Mouse (Mus musculus): ENCODE data around the gene Tmem132b. TPM values are rescaled to one million over a fixed set of nuclear protein-coding genes. Genes with fewer than 3 reads are reported as not detected.

The Tmem132b gene
- polyA plus RNA-seq, 1 experiment = 0.36 TPM

DNA sequence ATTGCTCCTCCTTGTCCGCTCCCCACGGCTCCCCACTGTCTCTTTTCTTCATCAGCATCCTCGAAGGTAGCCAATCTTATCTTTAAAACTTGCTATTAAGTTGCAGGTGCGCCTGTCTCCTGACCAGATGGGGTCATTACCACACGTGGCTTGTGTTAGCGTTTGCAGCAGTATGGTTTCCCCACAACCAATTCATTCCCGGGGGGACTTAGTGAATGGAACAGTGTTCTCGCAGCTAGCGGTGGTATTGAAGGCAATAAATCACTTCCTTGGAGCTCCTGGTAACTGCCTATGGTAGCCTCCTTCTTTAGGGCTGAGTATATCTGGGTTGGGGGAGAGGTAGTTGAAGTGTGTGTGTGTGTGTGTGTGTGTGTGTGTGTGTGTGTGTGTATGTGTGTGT lies 196.4 kb downstream of the Tmem132b start:
- H3K4me1 ChIP-seq (ENCODE audit: control insufficient read depth, insufficient read depth, insufficient read length, low read length) = no peaks in the 10 kb centered on the region
- H3K27ac ChIP-seq (replicated peaks; ENCODE audit: low read depth, low read length) = no peak overlapping the region
- no peak overlapping the region for H3K4me3 ChIP-seq (ENCODE audit: insufficient read depth, low read depth, low read length)

- Histone ChIP-seq H3K4me3 (ENCODE audit: insufficient read depth, low read depth, low read length) (no peak overlapping the region), H3K4me1 (ENCODE audit: control insufficient read depth, insufficient read depth, insufficient read length, low read length) (no peaks in the 10 kb centered on the region), H3K27ac (replicated peaks; ENCODE audit: low read depth, low read length) (no peak overlapping the region)
Observed at GRCm38 (mm10) chr5:125728521-125728920, 196.9 kb downstream of the Tmem132b start.

- H3K4me3 ChIP-seq (ENCODE audit: insufficient read depth, low read depth, low read length) = no peak overlapping the region
- no peak overlapping the region for H3K27ac ChIP-seq (replicated peaks; ENCODE audit: low read depth, low read length)
- H3K4me1 ChIP-seq (ENCODE audit: control insufficient read depth, insufficient read depth, insufficient read length, low read length) = no peaks in the 10 kb centered on the region
Observed at GRCm38 (mm10) chr5:125733806-125734205, 202.2 kb downstream of the Tmem132b start.

GRCm38 (mm10) chr5:125737105-125737504 lies 205.5 kb downstream of the Tmem132b start:
- Histone ChIP-seq H3K4me1 (ENCODE audit: control insufficient read depth, insufficient read depth, insufficient read length, low read length) (no peaks in the 10 kb centered on the region), H3K27ac (replicated peaks; ENCODE audit: low read depth, low read length) (no peak overlapping the region), H3K4me3 (ENCODE audit: insufficient read depth, low read depth, low read length) (no peak overlapping the region)

DNA sequence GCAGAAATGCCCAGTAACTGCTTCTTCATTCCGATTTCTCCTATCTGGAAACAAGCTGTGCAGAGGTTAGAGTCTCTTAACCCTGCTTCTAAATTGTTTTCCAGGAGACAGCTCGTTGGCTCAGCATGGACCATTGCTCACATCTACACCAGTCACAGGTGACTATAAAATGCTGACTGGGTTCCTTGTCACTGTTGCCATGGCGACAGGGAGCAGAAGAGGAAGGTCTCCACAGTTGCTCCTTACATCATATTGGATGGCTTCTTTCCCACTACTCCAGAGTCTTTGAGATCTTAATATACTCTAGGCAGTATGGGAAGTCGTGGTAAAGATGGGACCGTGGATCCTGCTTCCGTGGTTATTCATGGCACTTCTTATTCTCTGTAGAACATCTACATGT lies 211.9 kb downstream of the Tmem132b start:
- H3K4me1 ChIP-seq (ENCODE audit: control insufficient read depth, insufficient read depth, insufficient read length, low read length) = no peaks in the 10 kb centered on the region
- no peak overlapping the region for H3K27ac ChIP-seq (replicated peaks; ENCODE audit: low read depth, low read length)
- no peak overlapping the region for H3K4me3 ChIP-seq (ENCODE audit: insufficient read depth, low read depth, low read length)

DNA sequence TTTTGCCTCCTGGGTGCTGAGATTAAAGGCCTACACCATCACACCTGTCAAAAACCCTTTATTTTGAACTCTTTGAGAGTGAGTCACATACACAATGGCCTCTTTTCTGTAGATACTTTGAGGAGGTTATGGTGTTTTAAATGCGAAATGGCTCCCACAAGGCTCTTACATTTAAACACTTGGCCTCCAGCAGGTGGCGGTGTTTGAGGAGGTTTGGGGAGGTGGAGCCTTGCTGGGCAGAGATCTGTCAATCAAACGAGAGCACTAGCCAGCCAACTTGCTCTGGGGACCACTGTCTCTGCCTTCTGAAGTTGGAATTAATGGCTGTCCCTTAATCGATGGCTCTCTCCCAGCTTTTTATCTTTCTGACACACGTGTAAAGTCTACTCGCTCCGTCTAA lies 214.2 kb downstream of the Tmem132b start:
- Histone ChIP-seq H3K4me1 (ENCODE audit: control insufficient read depth, insufficient read depth, insufficient read length, low read length) (no peaks in the 10 kb centered on the region), H3K4me3 (ENCODE audit: insufficient read depth, low read depth, low read length) (no peak overlapping the region), H3K27ac (replicated peaks; ENCODE audit: low read depth, low read length) (no peak overlapping the region)

- Histone ChIP-seq H3K27ac (replicated peaks; ENCODE audit: low read depth, low read length) (no peak overlapping the region), H3K4me1 (ENCODE audit: control insufficient read depth, insufficient read depth, insufficient read length, low read length) (no peaks in the 10 kb centered on the region), H3K4me3 (ENCODE audit: insufficient read depth, low read depth, low read length) (no peak overlapping the region)
Observed at GRCm38 (mm10) chr5:125751481-125751880, 219.9 kb downstream of the Tmem132b start.

DNA sequence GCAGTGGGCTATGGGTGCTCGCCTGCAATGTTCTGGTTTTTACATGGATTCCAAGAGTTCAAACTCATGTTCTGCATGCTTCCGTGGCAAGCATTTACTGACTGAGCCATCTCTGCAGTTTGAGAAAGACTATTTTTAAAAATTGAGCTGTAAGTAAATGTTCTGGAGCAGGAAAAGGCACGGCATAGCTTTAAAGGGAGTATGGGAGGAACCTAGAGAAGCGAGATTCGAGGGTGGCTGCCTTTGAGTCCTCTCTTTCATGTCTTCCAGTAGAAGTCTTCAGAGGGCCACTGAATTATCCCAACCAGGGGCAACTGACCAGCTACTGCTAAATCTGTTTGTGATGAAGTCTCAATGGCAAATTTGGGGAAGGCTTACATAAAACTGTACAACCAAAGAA lies 221.0 kb downstream of the Tmem132b start:
- Histone ChIP-seq H3K27ac (replicated peaks; ENCODE audit: low read depth, low read length) (no peak overlapping the region), H3K4me1 (ENCODE audit: control insufficient read depth, insufficient read depth, insufficient read length, low read length) (no peaks in the 10 kb centered on the region)

DNA sequence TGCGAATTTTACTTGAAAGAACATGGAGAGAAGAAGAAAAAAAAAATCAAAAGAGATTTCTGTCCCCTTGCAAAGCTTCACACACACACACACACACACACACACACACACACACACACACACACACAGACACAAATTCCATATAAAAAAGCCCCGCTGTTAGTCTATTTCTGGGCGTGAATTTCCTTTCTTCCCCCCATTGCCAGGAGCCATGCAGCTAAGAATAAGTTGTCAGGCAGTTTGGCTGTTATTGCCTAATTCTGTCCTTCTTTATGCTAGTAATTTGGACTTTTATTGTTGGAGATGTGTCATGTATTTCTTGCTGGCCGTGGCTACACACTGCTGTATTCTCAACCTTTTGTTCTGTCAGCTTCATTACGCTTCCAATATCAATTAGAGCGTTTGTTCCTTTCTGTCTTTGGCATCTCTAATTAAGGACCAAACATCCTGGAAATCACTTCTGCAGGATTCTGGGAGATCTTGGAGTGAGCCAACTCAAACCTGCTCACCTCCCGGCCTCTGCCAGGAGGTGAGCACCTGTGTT lies 225.5 kb downstream of the Tmem132b start:
- H3K4me1 ChIP-seq (ENCODE audit: control insufficient read depth, insufficient read depth, insufficient read length, low read length) = no peaks in the 10 kb centered on the region
- no peak overlapping the region for H3K4me3 ChIP-seq (ENCODE audit: insufficient read depth, low read depth, low read length)
- no peak overlapping the region for H3K27ac ChIP-seq (replicated peaks; ENCODE audit: low read depth, low read length)

More for the DNA sequence above, 221.0 kb downstream of the Tmem132b start:
- no peak overlapping the region for H3K4me3 ChIP-seq (ENCODE audit: insufficient read depth, low read depth, low read length)

GRCm38 (mm10) chr5:125758506-125758905 lies 226.9 kb downstream of the Tmem132b start:
- no peak overlapping the region for H3K27ac ChIP-seq (replicated peaks; ENCODE audit: low read depth, low read length)
- no peak overlapping the region for H3K4me3 ChIP-seq (ENCODE audit: insufficient read depth, low read depth, low read length)
- H3K4me1 ChIP-seq (ENCODE audit: control insufficient read depth, insufficient read depth, insufficient read length, low read length) = no peaks in the 10 kb centered on the region

- no peak overlapping the region for H3K4me3 ChIP-seq (ENCODE audit: insufficient read depth, low read depth, low read length)
- no peaks in the 10 kb centered on the region for H3K4me1 ChIP-seq (ENCODE audit: control insufficient read depth, insufficient read depth, insufficient read length, low read length)
- no peak overlapping the region for H3K27ac ChIP-seq (replicated peaks; ENCODE audit: low read depth, low read length)
Observed at GRCm38 (mm10) chr5:125766941-125767340, 235.4 kb downstream of the Tmem132b start.

- Histone ChIP-seq H3K27ac (replicated peaks; ENCODE audit: low read depth, low read length) (no peak overlapping the region), H3K4me3 (ENCODE audit: insufficient read depth, low read depth, low read length) (no peak overlapping the region), H3K4me1 (ENCODE audit: control insufficient read depth, insufficient read depth, insufficient read length, low read length) (no peaks in the 10 kb centered on the region)
Observed at GRCm38 (mm10) chr5:125767950-125768349, 236.4 kb downstream of the Tmem132b start.

- no peaks in the 10 kb centered on the region for H3K4me1 ChIP-seq (ENCODE audit: control insufficient read depth, insufficient read depth, insufficient read length, low read length)
- H3K4me3 ChIP-seq (ENCODE audit: insufficient read depth, low read depth, low read length) = no peak overlapping the region
- H3K27ac ChIP-seq (replicated peaks; ENCODE audit: low read depth, low read length) = no peak overlapping the region
Observed at GRCm38 (mm10) chr5:125772238-125772637, 240.7 kb downstream of the Tmem132b start.

- H3K4me3 ChIP-seq (ENCODE audit: insufficient read depth, low read depth, low read length) = no peak overlapping the region
- H3K27ac ChIP-seq (replicated peaks; ENCODE audit: low read depth, low read length) = no peak overlapping the region
- no peaks in the 10 kb centered on the region for H3K4me1 ChIP-seq (ENCODE audit: control insufficient read depth, insufficient read depth, insufficient read length, low read length)
Observed at GRCm38 (mm10) chr5:125772756-125773155, 241.2 kb downstream of the Tmem132b start.

- H3K27ac ChIP-seq (replicated peaks; ENCODE audit: low read depth, low read length) = no peak overlapping the region
- no peak overlapping the region for H3K4me3 ChIP-seq (ENCODE audit: insufficient read depth, low read depth, low read length)
- H3K4me1 ChIP-seq (ENCODE audit: control insufficient read depth, insufficient read depth, insufficient read length, low read length) = no peaks in the 10 kb centered on the region
Observed at GRCm38 (mm10) chr5:125780332-125780731, 248.8 kb downstream of the Tmem132b start.

DNA sequence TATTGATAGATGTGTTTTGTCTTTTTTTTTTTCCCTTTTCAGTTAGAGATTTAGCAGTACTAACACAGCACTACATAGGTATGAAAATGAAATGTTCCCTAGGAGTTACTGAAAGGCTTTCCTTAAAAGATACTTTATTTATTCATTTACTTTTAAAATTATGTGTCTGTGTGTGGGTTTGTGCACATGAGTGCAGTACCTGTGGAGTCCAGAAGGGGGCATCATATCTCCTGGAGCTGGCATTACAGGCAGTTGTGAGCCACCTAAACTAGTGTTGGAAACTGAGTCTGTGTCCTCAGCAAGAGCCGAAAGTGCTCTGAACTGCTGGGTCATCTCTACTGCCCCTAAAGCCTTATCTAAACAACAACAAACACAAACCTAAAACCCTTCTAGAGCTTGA lies 261.1 kb downstream of the Tmem132b start:
- Histone ChIP-seq H3K4me1 (ENCODE audit: control insufficient read depth, insufficient read depth, insufficient read length, low read length) (no peaks in the 10 kb centered on the region), H3K4me3 (ENCODE audit: insufficient read depth, low read depth, low read length) (no peak overlapping the region)

DNA sequence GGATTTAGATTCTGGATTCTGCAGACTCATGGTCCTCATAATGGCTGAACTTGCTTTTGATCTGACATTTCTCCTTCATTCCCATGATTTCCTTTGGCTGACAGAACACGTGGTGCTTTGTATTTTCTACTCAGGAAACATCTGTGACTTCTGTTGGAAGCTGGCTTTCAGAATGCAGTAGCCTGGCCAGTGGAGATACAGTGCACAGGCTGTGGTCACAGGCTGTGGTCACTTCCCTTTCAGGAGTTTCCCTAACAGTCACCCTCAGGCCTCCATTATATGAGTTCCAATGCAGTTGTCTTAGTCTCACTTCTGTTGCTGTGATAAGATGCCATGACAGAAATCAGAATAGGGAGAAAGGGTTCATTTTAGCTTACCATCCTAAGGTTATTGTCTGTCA lies 262.7 kb downstream of the Tmem132b start:
- Histone ChIP-seq H3K27ac (replicated peaks; ENCODE audit: low read depth, low read length) (no peak overlapping the region), H3K4me1 (ENCODE audit: control insufficient read depth, insufficient read depth, insufficient read length, low read length) (no peaks in the 10 kb centered on the region), H3K4me3 (ENCODE audit: insufficient read depth, low read depth, low read length) (no peak overlapping the region)

More for the DNA sequence above, 261.1 kb downstream of the Tmem132b start:
- no peak overlapping the region for H3K27ac ChIP-seq (replicated peaks; ENCODE audit: low read depth, low read length)

Data from brown adipose tissue, adult 24 weeks (tissue).